ENCODE assay signal across 9 mouse cellular contexts in genomic region chr8:73355979-73356378, GRCm38 (mm10). TPM values are rescaled to one million over a fixed set of nuclear protein-coding genes. Genes with fewer than 3 reads are reported as not detected.
DNase-seq lines count a peak whose midpoint lies in the region; ATAC-seq and TF ChIP-seq lines count a peak whose summit lies in the region.
"Had no signal": no experiment of that assay in that cellular context is flagged by ENCODE, and none has a peak within 500 bp of the region (broad histone marks: within the 10 kb centered on the region; RNA-seq: fewer than 3 reads in every experiment).

No protein-coding gene starts in this region.

- no peak overlapping the region for H3K4me3 ChIP-seq in kidney, adult 2 months (ENCODE audit: insufficient read depth, low read depth, low read length)
- no peak overlapping the region for H3K4me3 ChIP-seq in kidney, embryonic 15.5 days (replicated peaks)
- no peak overlapping the region for H3K4me3 ChIP-seq in embryonic facial prominence, embryonic 14.5 days (ENCODE audit: low read depth, low read length)
- no peak overlapping the region for H3K4me3 ChIP-seq in hindbrain, postnatal 0 days (ENCODE audit: low read length)
- no peak overlapping the region; the same call in 1 of the 2 replicates for H3K4me3 ChIP-seq in neural tube, embryonic 13.5 days

- no peak for ATAC-seq in kidney, embryonic 15.5 days (replicated peaks; ENCODE audit: low FRiP score)
- no peak for ATAC-seq in embryonic facial prominence, embryonic 14.5 days (ENCODE audit: low read depth)
- ATAC-seq in hindbrain, postnatal 0 days = no peak
- ATAC-seq in neural tube, embryonic 13.5 days (ENCODE audit: low read depth) = no peak
- no peak for ATAC-seq in erythroid progenitor cell, adult 5-6 weeks (replicated peaks; ENCODE audit: low FRiP score, poor library complexity, severe bottlenecking)

- no peaks in the 10 kb centered on the region for H3K27me3 ChIP-seq in kidney, adult 2 months (replicated peaks; ENCODE audit: control insufficient read depth, insufficient read depth, low read length)
- peaks cover 4% of the 10 kb centered on the region; the same call in 1 of the 2 replicates for H3K27me3 ChIP-seq in kidney, embryonic 15.5 days
- no peaks in the 10 kb centered on the region for H3K27me3 ChIP-seq in embryonic facial prominence, embryonic 14.5 days (replicated peaks; ENCODE audit: control insufficient read depth, insufficient read depth, low read length)
- no peaks in the 10 kb centered on the region for H3K27me3 ChIP-seq in hindbrain, postnatal 0 days (ENCODE audit: insufficient read depth, low read length)
- no peaks in the 10 kb centered on the region for H3K27me3 ChIP-seq in neural tube, embryonic 13.5 days

- TF ChIP-seq CTCF in kidney, adult 2 months (conservative IDR thresholded peaks at IDR 0.05; ENCODE audit: insufficient read depth, insufficient read length, low read depth, low read length) = peak; percentile 32
- TF ChIP-seq CTCF in hindbrain, postnatal 0 days (IDR thresholded peaks at IDR 0.05; ENCODE audit: low read depth) = peak; percentile 81

- H3K36me3 ChIP-seq in kidney, adult 2 months (ENCODE audit: control insufficient read depth, insufficient read depth, low read length) = no peaks in the 10 kb centered on the region
- H3K36me3 ChIP-seq in kidney, embryonic 15.5 days = no peaks in the 10 kb centered on the region
- H3K36me3 ChIP-seq in embryonic facial prominence, embryonic 14.5 days (ENCODE audit: control insufficient read depth, insufficient read depth, low read length) = no peaks in the 10 kb centered on the region
- no peaks in the 10 kb centered on the region for H3K36me3 ChIP-seq in hindbrain, postnatal 0 days (ENCODE audit: insufficient read depth, low read length)
- H3K36me3 ChIP-seq in neural tube, embryonic 13.5 days = no peaks in the 10 kb centered on the region

- H3K27ac ChIP-seq in kidney, adult 2 months (ENCODE audit: insufficient read depth, low read depth, low read length) = no peak overlapping the region
- no peak overlapping the region for H3K27ac ChIP-seq in kidney, embryonic 15.5 days
- H3K27ac ChIP-seq in embryonic facial prominence, embryonic 14.5 days (replicated peaks; ENCODE audit: low read depth, low read length) = no peak overlapping the region
- no peak overlapping the region for H3K27ac ChIP-seq in hindbrain, postnatal 0 days
- H3K27ac ChIP-seq in neural tube, embryonic 13.5 days (replicated peaks) = no peak overlapping the region
- H3K27ac ChIP-seq: macrophage had no signal

- no peak for TF ChIP-seq POLR2A in kidney, adult 2 months (IDR thresholded peaks at IDR 0.05; ENCODE audit: low read depth, low read length)

- 25% methylated on average over 2 of the region's 2 CpGs for WGBS in kidney, adult 2 months
- 23% methylated on average over 2 of the region's 2 CpGs for WGBS in kidney, embryonic 15.5 days
- WGBS in embryonic facial prominence, embryonic 14.5 days = 20% methylated on average over 2 of the region's 2 CpGs
- WGBS in hindbrain, postnatal 0 days = 19% methylated on average over 2 of the region's 2 CpGs
- 20% methylated on average over 2 of the region's 2 CpGs for WGBS in neural tube, embryonic 13.5 days

- H3K9ac ChIP-seq in kidney, embryonic 15.5 days = no peak overlapping the region
- H3K9ac ChIP-seq in embryonic facial prominence, embryonic 14.5 days (ENCODE audit: low read depth, low read length) = no peak overlapping the region
- H3K9ac ChIP-seq in hindbrain, postnatal 0 days (replicated peaks; ENCODE audit: low read length) = no peak overlapping the region
- no peak overlapping the region for H3K9ac ChIP-seq in neural tube, embryonic 13.5 days

- intact Hi-C loops in left cerebral cortex, postnatal 25 days (cut with DNase I) = loop anchor here (2.0 to 10.0 kb wide), 2 partner anchors 849 to 1495 kb away; no protein-coding TSS in a partner anchor

- H3K4me1 ChIP-seq in kidney, adult 2 months (ENCODE audit: control insufficient read depth, insufficient read depth, low read length) = peaks cover 4% of the 10 kb centered on the region; the same call in 1 of the 2 replicates
- peaks cover 27% of the 10 kb centered on the region for H3K4me1 ChIP-seq in kidney, embryonic 15.5 days
- peaks cover 10% of the 10 kb centered on the region for H3K4me1 ChIP-seq in embryonic facial prominence, embryonic 14.5 days (ENCODE audit: control insufficient read depth, insufficient read depth, low read length)
- no peaks in the 10 kb centered on the region; the same call in 1 of the 2 replicates for H3K4me1 ChIP-seq in hindbrain, postnatal 0 days (ENCODE audit: insufficient read depth, low read length)
- H3K4me1 ChIP-seq in neural tube, embryonic 13.5 days (replicated peaks) = peaks cover 31% of the 10 kb centered on the region

- peak; percentile 67 for DNase-seq in kidney, adult 2 months
- DNase-seq in adrenal gland, postnatal 10 days = peak; percentile 75
- peak; percentile 78 for DNase-seq in embryonic facial prominence, embryonic 14.5 days (ENCODE audit: low spot score)
- peak; percentile 92 for DNase-seq in hindbrain, postnatal 0 days (ENCODE audit: low spot score)
- DNase-seq in left cerebral cortex, postnatal 25 days (ENCODE audit: low spot score in 2 of 2) = peak; percentile 83 to 91

- no peaks in the 10 kb centered on the region for H3K9me3 ChIP-seq in kidney, embryonic 15.5 days (replicated peaks)
- H3K9me3 ChIP-seq in embryonic facial prominence, embryonic 14.5 days (ENCODE audit: control insufficient read depth, low read length) = no peaks in the 10 kb centered on the region
- H3K9me3 ChIP-seq in hindbrain, postnatal 0 days (ENCODE audit: low read length) = no peaks in the 10 kb centered on the region
- H3K9me3 ChIP-seq in neural tube, embryonic 13.5 days = no peaks in the 10 kb centered on the region

- no peak overlapping the region for H3K4me2 ChIP-seq in kidney, embryonic 15.5 days
- no peak overlapping the region for H3K4me2 ChIP-seq in embryonic facial prominence, embryonic 14.5 days (ENCODE audit: low read depth, low read length)
- H3K4me2 ChIP-seq in hindbrain, postnatal 0 days (ENCODE audit: low read depth, low read length) = peak overlapping the region; percentile 84; the same call in 1 of the 2 replicates
- H3K4me2 ChIP-seq in neural tube, embryonic 13.5 days = peak overlapping the region; percentile 86; the same call in 1 of the 2 replicates

RNA-seq across cellular contexts. Expression of gene Large1, which starts 2.6 kb away (rescaled TPM):
- 8.3 and 9.1 TPM in 2 replicates for polyA plus RNA-seq in kidney, adult 2 months (2012; rRNA removed)
- 5.7 and 6.0 TPM in 2 replicates for polyA plus RNA-seq in kidney, embryonic 15.5 days (2015; fragmentation: Nextera tagmentation; extraction: Ambion mirVana)
- 10 to 100 TPM; 20.9 to 25.7 TPM for total RNA-seq in adrenal gland, postnatal 10 days (2021)
- 12.5 and 12.9 TPM in 2 replicates for polyA plus RNA-seq in embryonic facial prominence, embryonic 14.5 days (2014; fragmentation: Nextera tagmentation; extraction: Ambion mirVana)
- 97.9 and 100 TPM in 2 replicates for total RNA-seq in hindbrain, postnatal 0 days (2014; rRNA removed)
- polyA plus RNA-seq in hindbrain, postnatal 0 days (2015; fragmentation: Nextera tagmentation; extraction: Ambion mirVana) = 13.4 and 13.5 TPM in 2 replicates
- 100 to 1,000 TPM; 159 to 168 TPM for total RNA-seq in left cerebral cortex, postnatal 25 days (2021)
- 14.0 and 14.2 TPM in 2 replicates for polyA plus RNA-seq in neural tube, embryonic 13.5 days (2015; fragmentation: Nextera tagmentation; extraction: Ambion mirVana)
- 1.1 and 1.7 TPM in 2 replicates for total RNA-seq in erythroid progenitor cell, adult 5-6 weeks (2015; ENCODE audit: low replicate concordance)
- 0.39 TPM in 1 of 2 replicates, not detected in the other for total RNA-seq in erythroid progenitor cell, adult 5-6 weeks (2017; ENCODE audit: low replicate concordance)

Comparison
In these comparisons a context has a peak if more than half of its experiments do, and no peak if none do; other contexts are left out.
1. H3K4me2 ChIP-seq: peak in hindbrain, postnatal 0 days (single experiment) and neural tube, embryonic 13.5 days (single experiment); none in kidney, embryonic 15.5 days (single experiment) and embryonic facial prominence, embryonic 14.5 days (single experiment).
2. Peak in every context shown above with its lines, with median percentiles within 50 percentile points of each other: DNase-seq.